Mouse (Mus musculus): ENCODE data around the gene Npm3.

The Npm3 gene

DNA sequence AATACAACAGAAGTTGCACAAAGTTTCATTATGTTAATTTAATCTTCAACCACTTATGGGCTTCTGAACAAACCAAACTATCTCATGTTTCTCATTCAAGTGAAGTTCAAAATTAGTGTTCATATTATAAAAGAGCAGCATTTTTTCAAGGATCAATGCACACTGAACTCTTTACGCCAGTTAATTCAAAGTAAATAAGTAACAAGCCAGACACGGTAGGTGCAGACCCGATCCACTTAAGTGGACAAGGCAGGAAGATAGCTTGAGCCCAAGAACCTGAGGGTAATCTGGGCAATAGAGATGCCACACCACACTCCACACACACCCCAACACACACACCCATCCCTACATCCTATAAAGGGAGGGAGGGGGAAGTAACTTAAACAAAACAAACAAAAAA, 4.2 kb upstream of the Npm3 start:
- no peak for DNase-seq (ENCODE audit: low spot score)

DNA sequence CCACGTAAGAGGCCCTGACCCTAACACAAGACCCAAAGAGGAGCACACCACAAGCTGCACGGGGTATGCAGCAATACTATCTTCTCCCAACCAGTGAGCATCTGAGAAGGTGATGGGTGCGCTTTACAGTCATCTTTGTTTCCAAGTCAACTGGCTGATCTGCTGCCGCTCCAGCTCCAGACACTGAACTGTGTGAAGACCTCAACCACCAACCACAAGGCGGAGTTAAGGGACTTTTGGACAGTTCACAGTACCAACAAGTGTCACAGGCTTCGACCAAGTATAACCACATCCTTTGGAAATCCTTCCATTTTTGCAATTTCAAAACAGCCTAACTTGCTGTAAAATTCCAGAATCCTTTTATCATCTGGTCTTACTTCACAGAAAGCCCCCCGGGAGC, 2.5 kb upstream of the Npm3 start:
- no peak for DNase-seq (ENCODE audit: low spot score)

DNA sequence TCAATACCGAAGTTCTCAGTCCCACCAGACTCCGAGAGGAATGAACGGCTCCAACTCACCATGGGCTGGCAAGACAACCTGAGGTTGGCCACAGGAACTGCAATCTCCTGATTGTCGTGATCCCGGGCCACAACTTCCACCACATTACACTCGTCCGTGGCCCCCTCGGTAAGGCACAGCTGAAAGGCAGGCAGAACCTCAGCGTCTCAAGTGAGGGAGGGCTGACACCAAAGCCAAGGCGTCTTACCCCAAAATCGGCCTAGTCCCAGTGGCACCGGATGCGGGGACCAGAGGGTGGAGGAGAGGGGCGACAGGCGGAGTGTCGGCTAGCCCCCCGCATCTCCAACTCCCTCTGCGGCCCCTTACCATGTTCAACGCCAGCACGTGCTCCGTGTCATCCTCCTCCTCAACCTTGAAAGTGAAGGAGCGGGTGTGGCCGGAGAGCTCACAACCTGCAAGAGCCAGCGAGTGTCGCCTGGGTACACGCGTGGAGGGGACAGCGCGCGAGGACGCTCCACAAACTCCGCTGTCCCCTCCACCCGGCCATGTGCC, 624 bp downstream of the Npm3 start:
- no peak for DNase-seq (ENCODE audit: low spot score)

DNA sequence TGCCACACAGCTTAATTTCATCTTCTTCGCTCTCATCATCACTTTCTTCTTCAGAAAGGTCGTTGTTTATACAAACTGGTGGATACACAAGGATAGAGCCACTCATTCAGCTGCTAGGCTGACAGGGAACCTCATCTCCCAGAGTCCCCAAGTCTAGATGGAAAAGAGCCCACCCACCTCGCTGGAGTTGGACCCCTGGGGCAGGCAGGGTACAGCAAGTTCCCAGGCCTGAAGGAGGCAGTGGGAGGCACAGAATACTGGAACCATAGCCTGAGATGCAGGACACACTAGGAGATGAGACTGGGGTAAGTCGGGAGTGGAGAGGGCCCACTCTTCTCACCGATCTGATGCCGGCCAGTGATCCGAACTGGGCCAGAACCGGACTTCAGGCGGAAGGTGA, 1.2 kb downstream of the Npm3 start:
- no peak for DNase-seq (ENCODE audit: low spot score)

DNA sequence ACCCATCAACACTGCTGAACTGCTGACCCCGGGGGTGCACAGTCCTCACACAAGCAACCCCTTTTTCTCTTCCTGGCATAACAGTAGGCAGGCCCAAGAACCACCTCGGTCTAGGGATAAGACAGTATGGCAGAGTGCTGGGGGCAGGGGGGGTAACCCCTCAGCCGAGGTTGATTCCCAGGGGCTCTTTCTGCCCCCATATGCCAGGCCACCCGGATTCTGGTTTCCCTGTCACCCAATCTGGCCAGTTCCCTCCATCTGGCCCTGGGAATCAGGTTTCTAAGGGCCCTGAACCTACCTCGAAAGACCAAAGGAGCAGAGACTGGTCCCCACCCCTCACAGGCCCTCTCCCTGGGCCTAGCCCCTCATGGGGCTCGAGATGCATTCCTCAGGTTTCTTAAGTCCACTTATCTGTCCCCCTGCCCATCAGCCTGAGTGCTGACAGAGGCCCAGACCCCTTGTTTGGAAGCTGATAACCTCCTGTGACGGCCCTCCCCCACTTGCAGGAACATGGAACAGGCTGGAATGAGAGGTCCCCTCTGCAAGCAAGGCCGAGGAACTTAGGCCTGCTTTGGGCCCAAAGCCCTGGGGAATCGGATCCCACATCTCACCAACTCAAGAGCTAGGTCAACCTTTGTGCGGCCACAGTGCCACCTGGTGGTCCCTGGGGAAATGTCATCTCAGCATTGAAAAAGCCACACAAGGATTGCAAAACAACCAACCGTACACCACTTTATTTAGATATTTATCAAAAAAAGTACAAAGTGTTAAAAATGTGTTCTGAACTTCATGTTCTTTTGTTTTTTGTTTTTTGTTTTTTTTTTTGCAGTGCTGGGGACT, 2.1 kb downstream of the Npm3 start:
- peak; percentile 49 for DNase-seq (ENCODE audit: low spot score)

DNA sequence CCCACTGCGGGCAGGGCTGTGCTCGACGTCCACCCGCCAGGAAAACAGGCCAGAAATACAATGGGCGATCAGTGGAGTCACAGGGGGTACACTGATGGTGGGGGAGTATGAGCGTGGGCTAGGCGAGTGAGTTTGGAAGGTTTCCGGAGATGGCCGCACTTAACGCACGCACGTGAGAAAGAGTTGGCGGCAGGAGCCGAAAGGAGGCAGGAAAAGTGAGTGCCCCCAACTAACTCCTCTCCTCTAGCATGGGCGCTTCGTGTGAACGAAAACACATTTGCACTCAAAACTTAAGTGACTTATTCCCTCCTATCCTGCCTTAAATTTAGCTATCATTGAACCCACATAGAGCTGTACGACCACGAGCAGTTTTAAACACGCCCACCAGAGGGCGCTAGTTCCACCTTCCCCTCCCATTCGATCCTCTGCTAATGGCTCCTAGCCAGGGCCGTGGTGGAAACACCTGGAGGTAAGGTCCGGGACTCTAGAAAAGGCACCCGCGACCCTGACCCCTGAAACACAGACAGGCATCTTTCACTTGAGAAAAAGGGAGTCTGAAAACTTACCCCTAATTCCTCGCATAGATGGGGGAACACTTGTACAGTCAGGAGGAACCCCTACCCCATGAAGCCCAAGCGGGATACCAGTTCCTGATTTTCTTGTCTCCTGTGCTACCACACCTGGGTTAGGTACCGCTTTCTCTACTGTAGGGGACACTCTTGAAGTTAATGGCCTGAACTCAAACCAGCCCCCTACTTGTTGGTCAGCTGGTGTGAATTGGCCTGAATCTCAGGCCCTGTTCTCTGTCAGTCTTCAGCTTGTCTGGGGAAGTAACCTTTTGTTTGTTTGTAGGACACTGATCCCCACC, 3.0 kb downstream of the Npm3 start:
- no peak for DNase-seq (ENCODE audit: low spot score)

DNA sequence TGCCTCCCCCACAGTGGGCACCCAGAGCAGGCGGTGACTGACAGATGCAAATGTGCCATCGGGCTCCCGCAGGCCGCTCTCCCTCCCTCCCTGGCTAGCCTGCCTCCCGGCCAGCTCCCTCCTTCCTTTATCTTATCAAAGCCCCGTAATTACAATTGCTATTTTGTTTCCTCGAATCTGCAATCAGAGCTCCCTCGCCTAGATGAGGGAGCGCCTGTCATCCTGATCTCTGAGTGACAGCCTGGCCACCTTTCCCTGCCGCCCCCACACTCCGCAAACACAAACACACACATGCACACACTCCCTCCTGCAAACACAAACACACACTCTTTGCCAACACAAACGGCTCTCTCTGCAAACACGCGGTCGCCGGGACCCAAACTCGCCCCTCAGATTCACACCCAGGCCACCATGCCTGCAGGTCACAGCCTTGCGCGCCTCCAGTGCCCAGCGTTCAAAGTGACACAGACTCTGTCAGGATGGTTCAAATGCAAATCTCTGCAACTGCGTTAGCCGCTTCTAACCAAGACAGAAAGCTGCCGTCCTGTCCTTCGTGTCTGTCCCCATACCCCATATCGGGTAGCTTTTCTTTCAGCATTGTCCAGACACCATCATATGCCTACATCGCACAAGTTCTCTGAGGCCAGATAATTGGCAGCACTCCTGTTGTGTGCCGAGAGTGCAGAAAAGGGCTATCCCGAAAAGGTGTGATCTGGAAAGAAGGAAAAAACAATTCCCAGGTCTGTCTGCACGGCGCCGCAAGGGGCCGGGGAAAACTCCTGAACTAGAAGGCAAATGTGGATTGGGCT, 3.8 kb downstream of the Npm3 start:
- DNase-seq (ENCODE audit: low spot score) = no peak

DNA sequence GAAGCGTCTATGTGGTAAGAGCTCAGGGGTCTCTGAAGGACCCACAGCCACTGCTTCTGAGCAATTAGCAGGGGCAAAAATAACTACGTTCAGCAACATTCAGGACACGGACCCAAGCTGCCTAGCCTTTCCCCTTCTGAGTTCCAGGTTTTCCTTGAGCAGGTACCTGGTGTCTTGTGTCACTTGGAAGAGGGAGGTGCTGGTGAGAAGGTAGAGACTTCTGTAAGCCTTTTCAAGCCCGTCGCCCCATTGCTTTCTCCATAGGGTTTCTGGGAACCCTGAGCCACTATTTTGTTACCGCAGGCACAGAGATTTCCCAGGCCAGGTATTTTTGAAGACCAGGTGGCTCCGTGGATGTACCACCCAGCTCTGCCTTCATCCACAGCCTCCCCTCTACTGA, 5.8 kb downstream of the Npm3 start:
- no peak for DNase-seq (ENCODE audit: low spot score)

DNA sequence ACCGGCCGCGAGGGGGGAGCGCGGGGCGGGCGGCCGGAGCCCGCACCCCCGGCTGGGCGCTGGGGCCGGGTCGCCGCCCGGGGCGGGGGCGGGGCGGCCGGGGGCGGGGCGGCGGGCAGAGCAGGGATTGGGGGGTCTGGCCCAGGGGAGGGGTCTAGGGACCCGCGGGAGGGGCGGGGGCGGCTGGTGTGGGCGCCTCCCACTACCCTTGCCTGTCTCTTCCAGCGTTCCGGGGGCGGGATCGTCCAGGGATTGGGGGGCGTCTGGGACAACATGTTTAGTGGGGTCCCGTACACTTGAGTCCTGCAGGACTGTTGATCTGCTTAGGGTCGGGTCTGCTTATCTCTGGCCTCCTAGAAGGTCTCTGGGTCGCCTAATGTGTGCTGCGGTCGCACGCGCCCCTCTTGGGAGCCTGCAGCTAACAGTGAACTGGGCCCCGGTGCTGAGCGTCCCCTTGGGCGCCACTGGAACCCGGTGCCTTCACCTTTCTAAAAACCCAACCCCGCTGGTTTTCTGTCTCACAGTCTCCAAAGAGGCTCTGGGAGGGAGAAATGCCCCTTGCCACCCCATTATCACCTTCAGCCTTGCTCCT, 6.3 kb downstream of the Npm3 start:
- DNase-seq (ENCODE audit: low spot score) = no peak

DNA sequence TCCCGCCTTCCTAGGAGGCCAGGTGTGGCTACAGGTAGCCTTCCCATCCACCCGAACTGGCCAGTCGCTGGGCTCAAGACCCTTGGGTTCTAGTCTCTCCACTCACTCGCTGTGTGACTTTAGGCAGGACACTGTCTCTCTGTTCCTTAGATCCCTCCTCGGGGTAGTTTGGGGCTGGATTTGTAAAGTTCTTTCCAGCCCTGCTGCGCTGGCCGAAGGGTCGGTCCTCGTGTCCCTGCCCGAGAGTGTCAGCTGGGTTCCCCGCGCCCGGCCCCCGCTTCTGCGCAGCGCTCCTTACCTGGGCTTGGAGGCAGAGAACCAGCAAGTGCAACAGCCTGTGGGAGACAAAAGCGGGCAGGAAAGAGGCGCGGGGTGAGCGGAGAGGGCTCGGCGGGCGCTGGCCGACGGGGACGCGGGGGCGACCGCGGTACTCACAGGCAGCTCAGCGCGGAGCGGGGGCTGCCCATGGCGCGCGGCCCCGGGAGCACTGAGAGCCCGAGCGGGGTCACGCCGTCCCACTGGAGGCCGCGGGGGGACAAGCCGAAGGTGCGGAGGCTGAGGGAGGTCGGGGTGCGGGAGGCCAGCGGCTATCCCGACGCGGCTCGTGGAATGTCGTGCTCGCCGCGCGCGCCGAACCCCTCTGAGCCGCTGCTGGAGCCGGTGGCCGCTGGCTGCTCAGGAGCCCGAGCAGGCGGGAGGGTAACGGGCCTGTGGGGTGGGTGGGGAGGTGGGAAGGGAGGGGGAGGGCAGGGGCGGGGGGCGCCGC, 7.0 kb downstream of the Npm3 start, which contains the start of gene Fgf8:
Gene Fgf8 (minus strand): TSS at position 698 of the 766 bp plus-strand sequence.
- DNase-seq (ENCODE audit: low spot score) = no peak

DNA sequence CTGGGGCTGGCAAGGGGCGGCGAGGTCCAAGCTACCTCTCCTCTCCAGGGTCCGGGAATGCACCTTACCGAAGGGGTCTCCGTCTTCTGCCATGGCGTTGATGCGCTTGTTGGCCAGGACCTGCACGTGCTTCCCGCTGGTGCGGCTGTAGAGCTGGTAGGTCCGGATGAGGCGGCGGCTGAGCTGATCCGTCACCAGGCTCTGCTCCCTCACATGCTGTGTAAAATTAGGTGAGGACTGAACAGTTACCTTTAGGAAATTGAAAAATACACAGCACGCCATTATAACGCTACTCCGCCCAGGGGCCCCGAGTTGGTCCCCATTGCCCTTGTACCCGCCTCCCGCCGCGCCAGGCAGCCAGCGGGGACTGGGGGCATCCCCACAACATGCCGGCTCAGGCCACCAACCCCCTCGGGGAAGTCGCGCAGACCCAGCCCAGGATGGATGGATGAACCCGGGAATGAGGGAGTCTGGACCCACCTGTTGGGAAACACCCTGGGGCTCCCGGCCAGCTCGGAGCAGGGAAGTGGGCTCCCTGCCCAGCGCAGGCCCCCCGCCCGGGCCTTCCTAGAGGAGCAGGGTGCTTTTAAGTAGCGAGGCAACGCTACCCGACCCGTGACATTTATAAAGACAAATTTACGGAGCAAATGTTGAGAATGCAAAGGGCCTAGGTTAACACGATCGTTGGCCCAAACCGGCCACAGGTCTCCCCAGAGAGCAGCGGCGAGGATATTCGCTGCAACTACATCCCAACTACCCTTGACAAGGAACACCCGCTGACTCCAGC, 7.8 kb downstream of the Npm3 start:
- no peak for DNase-seq (ENCODE audit: low spot score)

DNA sequence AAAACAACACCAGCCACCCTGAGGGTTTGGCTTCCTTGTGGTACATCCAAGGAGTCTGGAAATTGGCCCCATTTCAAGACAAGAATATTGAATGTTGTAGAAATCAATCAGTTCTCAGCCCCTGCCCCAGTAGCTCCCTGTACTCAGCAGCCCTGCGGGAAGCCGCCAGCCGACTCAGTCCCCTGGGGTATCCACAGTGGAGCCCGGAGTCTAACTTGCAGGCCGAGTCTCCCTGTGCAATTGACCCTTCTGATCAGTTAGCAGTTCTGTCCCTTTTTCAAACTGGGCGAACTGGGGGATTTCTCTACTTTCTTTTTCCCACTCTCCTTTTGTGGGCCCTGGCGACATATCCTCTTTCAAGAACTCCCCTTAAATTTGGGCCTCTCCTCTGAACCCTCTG, 8.6 kb downstream of the Npm3 start:
- DNase-seq (ENCODE audit: low spot score) = no peak

DNA sequence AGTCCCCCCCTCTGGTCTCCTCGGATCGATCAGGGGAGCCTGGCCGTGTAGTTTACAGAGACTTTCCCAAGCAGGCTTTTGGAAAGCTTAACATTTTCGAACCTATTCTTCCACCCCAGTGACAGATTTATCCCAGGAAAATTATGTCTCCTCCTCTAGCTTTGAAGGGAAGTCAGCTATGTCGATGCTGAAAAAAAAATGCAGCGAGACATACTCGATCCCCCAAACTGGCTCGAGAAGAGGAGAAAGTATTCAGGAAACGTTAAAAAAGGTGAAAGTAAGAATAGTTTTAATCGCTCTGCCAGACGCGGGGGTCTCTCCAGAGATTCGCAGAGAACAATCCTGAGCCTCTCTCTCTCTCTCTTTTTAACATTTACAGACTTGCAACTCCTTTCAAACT, 9.2 kb downstream of the Npm3 start:
- no peak for DNase-seq (ENCODE audit: low spot score)

DNA sequence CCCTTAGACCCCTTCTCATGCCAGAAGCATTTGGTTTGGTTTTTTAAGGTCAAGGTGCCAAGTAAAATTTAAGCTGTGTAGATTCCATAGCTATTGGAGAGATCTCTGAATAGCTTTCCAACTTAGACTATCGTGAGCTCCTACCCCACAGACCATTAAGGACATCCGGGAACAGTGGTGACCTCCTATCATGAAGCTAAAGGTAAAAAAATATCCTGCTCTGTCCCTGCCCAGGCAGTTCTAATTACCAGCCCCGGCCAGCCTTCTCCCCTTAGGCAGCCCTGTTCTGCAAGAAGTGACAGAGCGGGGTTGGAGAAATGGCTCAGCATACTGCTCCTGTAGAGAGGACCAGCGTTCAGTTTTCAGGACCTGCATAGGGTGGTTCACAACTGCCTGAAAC, 10.9 kb downstream of the Npm3 start:
- no peak for DNase-seq (ENCODE audit: low spot score)

DNA sequence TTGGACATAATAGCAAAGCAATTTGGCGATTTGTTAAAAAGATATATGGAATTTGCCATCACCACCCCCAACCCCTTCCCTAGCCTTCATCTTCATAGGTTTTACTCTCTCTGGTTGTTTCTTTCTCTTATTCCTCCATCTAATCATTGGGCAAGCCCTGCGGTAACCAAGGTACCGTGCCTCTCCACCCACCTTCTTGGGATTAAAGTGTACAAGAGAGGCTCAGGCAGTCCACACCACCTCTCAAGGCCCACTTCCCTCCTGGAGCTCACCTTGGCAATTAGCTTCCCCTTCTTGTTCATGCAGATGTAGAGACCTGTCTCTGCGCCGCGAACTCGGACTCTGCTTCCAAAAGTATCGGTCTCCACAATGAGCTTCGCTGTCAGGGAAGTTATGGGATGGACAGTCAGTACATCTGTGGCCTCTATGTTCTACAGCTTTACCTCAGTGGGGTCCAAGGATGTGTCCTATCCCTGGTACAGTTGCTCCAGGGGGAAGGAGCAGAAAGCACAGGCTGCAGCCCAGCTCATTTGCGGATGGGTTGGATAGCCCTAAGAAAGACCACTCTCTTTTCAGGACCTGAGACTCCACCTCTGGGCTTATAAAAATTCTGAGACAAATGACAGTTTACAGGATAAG, 11.4 kb downstream of the Npm3 start:
- DNase-seq (ENCODE audit: low spot score) = no peak

DNA sequence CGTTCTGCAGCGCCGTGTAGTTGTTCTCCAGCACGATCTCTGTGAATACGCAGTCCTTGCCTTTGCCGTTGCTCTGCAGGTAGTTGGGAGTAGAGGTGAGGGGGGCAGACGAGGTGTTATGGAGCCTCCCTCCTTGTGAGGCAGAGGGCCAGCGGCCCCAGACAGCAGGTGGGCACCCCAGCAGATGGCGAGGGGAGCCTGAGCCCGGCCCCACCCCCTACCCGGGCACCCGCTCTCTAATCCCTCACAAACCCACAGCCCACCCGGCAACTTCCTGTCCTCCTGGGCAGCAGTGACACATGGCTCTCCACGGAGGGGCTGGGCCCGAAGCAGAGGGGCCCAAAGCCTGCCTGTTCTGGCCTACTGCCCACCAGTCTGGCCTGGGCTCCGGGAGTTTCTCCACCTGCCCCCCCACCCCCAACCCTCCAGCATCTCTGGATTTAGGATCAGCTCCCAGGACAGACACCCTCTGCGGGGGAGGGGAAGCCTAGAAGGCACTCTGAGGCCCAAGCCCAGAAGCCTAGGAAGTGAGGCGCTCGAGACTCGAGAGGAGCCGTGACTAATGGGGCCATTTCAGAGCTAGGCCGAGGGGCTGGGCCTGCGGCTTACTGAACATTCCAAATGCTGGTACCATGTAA, 12.1 kb downstream of the Npm3 start:
- no peak for DNase-seq (ENCODE audit: low spot score)

DNA sequence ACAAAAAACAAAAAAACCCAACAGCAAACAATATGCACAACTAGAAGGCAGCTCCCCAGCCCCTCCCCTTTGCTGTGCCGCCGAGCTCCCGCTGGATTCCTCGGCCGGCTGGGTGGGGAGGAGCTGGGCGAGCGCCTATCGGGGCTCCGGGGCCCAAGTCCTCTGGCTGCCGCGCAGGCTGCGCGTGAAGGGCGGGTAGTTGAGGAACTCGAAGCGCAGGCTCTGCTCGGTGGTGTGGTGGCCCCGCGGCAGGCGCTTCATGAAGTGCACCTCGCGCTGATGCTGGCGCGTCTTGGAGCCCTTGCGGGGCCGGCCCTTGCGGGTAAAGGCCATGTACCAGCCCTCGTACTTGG, 12.6 kb downstream of the Npm3 start:
- DNase-seq (ENCODE audit: low spot score) = no peak

DNA sequence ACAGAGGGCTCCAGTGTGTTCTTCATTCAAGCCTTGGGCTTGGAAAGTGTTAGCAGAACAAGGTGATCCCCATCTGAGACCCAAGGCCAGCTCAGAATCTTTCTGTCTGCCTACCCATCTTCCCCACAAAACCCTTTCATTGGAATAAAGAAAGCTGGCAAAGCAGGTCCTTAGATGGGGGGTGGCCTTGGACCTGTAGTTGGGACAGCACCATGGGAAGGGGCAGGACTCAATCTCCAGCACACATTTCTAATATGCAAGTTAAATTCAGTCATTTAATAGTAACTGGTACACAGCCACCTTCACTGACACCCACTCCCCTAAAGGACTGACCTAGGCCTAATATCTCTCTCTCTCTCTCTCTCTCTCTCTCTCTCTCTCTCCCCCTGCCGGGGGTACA, 13.2 kb downstream of the Npm3 start:
- no peak for DNase-seq (ENCODE audit: low spot score)

DNA sequence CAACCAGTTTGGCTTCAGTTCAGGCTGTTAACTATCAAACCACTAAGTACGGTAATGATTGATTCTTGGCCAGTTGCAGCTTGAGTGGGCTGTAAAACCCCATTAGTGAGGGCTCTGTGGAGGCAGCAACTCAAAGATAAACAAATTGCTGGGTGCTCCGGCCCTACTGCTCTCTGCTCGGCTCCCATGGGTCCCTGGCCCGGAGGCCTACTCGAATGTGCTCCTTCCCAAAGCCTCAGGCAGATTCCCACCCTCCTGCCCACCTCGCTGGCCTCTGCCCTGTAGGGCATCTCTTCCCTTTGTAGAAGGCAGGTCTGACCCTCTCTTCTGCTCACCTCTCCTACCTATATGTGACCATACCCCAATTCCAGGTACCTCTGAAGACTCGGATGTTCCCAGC, 14.6 kb downstream of the Npm3 start:
- no peak for DNase-seq (ENCODE audit: low spot score)

Data from ovary, adult 18-20 months (tissue).